Mouse (Mus musculus) right cerebral cortex, adult 2 months (tissue): ENCODE data around the gene Rasal2.

Source experiments
- DNase-seq, 2 experiments: peaks; one replicate each; pipeline ENCODE4 v3.0.0; 2021 to 2022; ENCODE audit warnings: low spot score in 2 of 2

Rasal2 gene

GRCm38 (mm10) chr1:157343519-157343918 is 68.9 kb downstream of the Rasal2 start:
- DNase-seq = no peak

DNA sequence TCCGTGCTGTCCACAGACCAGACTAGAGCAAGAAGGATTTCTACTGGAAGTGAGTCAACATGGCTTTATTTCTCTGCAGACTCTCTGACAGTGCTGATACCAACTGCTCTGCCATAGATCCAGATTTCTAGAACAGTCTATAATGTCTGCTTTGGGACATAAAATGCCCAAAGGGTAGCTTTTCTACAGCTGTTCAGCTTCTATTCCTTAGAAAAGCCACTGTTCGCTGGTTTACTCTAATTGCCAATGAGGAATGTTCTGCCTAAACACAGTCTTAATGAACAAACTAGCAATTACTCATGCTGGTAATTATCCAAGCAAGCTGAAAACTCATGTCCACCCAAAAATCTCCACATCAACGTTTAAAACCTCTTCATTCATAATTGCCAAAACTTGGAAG is 77.6 kb downstream of the Rasal2 start:
- no peak for DNase-seq

GRCm38 (mm10) chr1:157328068-157328467 is 84.3 kb downstream of the Rasal2 start:
- DNase-seq = no peak

- no peak for DNase-seq
Observed at GRCm38 (mm10) chr1:157323091-157323490, 89.3 kb downstream of the Rasal2 start.

DNA sequence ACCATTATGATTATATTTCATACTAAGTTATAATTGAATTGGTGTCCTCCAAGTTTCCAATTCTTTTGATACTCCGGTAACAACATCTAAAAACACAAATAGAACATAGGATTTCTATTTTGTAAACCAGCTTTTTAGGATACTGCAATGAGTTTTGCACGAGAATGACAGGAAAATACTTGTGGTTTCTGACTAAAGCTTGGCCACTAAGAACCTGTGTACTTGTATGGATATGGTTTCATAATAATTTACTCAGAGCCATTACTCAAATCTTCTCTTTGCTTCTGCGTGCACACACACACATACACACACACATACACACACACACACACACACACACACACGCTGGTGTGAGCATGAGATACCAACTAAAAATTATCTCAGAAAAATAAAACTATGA is 93.5 kb downstream of the Rasal2 start:
- DNase-seq = no peak

DNA sequence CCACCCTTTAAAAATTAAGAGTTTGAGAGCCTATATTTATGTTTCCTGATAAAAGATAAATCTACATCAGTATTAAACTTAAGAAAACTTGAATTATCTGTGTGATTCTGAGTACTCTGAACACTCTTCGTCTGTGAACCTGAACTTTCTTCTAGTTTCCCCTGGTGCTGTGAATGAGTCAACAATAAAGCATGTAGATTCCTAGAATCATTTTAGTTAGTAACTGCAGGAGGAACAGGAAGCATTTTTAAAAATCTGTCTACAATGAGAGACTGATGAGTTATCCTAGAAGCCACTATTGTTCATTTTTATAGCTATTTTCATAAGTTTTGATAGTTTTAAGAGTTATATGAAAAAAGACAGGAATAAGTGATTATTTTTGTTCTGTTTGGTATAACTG is 111.1 kb downstream of the Rasal2 start:
- no peak for DNase-seq

GRCm38 (mm10) chr1:157299559-157299958 is 112.8 kb downstream of the Rasal2 start:
- no peak for DNase-seq

- DNase-seq = no peak
Observed at GRCm38 (mm10) chr1:157298990-157299389, 113.4 kb downstream of the Rasal2 start.

DNA sequence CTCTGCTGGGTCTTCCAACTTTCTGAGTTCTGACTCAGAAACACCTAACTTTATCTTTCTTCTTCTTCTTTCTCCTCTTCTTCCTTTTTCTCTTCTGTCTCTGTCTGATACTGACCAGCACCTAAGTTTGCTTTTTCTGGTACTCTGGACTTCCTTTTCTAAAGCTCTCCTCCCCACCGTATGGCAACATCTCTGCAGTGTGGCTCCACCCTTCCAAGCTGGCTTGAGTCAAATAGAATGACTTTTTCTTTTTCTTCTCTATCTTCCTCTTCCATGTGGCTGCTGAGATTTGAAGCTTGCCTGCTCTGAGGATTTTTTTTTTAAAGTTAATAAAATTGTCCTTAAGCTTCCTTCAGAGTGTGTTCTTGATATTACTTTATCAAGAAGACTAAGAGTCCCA is 115.3 kb downstream of the Rasal2 start:
- DNase-seq = no peak

- no peak for DNase-seq
Observed at GRCm38 (mm10) chr1:157295868-157296267, 116.5 kb downstream of the Rasal2 start.

DNA sequence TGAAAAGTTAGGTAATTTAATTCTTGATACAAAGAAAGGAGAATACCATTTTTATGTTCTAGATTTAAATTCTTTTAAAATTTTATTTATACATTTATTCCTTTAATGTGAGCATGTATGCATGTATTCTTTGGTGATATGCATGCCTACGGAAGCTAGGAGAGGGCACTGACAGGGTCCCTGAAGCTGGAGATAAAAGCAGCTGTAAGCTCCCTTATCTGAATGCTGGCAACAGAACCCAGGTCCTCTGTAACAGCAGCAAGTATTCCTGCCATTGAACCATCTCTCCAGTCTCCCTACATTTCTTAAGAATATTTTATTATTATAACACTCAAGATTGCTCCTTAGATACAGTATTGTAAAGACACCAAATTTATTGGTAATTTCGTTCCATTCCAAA is 122.2 kb downstream of the Rasal2 start:
- DNase-seq = no peak

- no peak for DNase-seq
Observed at GRCm38 (mm10) chr1:157289251-157289650, 123.1 kb downstream of the Rasal2 start.

DNA sequence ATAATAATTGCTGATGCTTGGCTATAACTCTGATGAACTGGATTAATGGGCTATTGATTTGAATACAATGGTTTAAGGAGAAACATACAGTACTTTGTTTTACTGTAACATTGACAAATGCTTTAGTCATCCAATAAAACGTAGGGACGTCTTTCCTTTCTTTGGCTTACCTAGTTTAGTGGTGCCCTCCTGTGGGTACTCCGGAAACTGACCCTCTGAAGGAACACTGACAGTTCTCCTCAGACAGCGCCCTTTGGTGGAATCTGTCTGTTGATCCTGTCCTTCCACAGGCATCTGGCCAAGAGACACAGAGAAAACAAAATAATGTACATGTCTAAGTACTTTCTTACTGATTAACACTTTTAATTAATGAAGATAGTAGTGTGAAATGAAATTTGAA is 125.8 kb downstream of the Rasal2 start:
- DNase-seq = peak; percentile 45 to 50

GRCm38 (mm10) chr1:157285366-157285765 is 127.0 kb downstream of the Rasal2 start:
- DNase-seq = no peak

DNA sequence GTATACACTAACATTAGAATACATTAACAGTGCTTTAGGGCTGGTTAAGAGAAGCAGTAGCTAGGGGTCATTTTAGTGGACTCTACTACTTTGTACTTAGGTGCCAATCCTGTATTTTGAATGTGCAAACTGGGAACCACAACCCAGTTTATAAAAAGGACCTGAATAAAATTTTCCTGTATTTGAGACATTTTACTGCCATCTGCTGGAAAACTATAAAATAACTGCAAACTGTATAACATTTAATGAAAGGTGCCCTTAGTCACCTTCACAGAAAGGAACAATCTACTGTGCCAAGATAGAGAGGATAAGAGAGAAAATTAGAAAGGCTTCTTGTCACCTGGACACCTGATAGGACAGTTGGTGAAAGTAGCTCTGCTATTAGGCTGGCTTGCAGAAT is 131.6 kb downstream of the Rasal2 start:
- no peak for DNase-seq

DNA sequence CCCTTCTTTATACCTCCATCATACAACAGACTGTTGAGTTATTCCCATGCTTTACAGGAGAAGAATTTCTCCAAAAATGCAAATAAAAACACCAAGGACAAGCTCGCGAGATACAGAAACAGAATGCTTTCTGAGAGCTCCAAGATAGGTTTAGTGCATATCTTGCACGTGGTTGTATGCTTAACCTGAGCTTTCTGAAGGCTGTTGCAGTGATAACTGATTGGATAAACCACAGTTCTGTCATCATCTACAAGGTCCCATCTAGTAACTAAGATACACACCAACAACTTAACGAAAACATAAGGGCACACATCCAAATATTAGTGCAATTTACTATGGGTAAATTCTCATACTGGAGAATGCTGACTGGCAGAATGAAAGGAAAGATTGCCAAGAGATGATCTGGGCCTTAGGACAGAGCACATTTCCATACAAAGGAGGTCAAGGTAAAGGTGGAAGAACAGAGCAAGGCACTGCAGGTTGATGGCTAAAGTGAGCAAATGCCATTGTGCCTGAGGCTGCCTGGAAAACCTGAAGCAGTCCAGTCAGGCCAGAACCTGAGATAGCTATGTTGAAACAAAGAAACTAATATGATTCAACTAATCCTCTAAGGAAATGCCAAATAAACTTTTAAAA is 136.6 kb downstream of the Rasal2 start:
- no peak for DNase-seq

DNA sequence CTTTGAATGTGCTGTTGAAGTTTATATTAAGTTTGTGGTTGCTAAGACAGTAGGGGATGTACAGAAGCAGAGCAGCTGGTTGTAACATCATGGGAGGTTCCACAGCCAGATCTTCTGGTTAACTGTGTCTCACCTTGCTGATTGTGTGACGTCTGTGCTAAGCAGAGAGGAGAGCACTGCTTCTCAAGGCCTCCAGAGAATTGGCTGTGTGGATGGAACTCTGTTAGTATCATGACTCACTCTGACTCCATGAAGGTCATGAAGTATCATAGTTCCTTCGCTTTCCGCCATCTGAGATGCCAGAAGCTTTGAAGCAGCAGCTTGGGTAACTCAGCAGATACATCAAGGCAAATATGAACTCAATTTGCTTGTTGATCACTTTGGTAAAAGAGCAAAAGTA is 144.5 kb downstream of the Rasal2 start:
- no peak for DNase-seq

- DNase-seq = peak in 1 of 2 experiments; percentile 38
Observed at GRCm38 (mm10) chr1:157256562-157256961, 155.8 kb downstream of the Rasal2 start.

GRCm38 (mm10) chr1:157255776-157256175 is 156.6 kb downstream of the Rasal2 start:
- DNase-seq = no peak

DNA sequence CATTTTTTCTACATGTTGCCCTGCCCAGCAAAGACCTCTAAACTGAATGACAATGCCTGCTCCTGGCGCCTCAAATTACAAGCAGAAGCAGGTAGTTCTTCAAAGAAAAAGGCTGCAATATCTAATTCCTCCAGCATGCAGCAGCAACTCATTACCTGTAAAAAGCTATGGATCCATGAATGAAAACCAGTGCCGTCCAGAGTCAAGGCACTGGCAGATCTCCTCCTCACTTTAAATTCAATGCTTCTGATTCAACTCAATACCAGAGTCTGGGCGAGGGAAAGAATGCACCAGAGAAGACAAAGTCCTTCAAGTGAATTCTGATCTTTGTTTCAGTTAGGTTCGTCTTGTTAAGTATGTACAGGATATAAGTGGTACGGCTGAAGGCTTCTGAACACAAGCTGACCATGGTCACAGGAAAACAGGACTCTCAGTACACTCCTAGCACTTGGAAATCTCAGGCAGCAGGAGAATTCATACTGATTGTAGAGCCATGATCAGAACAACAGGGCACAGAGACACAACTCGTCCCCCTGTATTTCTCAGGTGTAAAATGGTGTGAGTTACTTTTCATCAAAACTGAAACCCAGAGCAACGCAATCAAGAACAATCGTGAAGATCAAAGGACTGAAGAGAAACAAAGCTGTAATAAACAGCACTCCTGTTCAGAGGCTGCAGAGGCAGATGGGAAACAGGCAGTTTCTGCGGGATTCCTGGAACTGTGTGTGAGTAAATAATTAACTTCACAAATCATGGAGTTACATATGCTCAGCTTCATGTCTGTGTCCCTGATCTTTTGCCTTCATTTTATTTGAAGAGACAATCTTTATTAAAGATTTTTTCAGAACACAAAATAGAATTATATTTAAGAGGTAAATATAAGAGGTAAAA is 158.6 kb downstream of the Rasal2 start:
- no peak for DNase-seq

DNA sequence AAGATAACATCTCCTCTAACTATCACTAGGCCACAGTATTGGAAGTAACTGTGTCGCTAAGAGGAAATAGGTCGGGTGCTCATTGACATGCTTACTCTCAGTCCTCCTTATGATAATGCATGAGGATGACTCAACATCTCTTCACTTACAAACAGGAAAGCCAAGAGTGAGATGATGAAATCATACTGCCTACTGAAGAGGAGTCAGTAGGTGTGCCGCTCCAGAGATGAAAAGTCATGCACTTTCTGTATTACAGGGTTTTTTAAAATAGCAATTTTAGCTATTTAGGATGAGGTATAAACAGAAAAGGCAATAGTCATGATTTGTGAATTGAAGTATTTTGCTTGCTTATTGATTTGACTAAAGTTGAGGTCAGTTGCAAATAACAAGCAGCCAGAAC is 164.3 kb downstream of the Rasal2 start:
- DNase-seq = no peak

GRCm38 (mm10) chr1:157247341-157247740 is 165.1 kb downstream of the Rasal2 start:
- no peak for DNase-seq

DNA sequence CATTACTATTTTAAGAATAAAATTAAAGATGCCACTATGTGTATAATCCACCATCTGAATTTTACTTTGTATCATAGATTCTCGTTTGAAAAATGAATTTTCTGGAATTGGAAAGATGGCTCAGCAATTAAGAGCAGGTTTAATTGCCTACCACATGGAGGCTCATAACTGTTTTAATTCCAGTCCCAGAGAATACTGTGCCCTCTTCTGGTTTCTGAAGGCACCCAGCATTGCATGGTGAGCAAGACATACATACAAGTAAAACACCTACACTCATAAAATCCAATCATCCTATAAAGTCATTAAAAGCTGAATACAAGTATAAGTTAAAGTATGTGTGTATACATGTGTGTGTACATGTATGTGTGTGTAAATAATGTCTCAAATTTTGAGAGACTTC is 165.6 kb downstream of the Rasal2 start:
- DNase-seq = no peak
